Mouse (Mus musculus) midbrain, embryonic 10.5 days (tissue): ENCODE data around the gene Mex3a. TPM values are rescaled to one million over a fixed set of nuclear protein-coding genes. Genes with fewer than 3 reads are reported as not detected.
"Not testable (repeated sequence)": the region's sequence is repeated elsewhere in the genome, so short reads cannot be mapped to it uniquely, and the experiment has no call there.

Experiments
- DNase-seq: peaks from one replicate; pipeline ENCODE4 v3.0.0-alpha.2; 2017; ENCODE audit warnings: low spot score
- H3K27ac ChIP-seq: fragments of 300-500 bp; sonication (generic); replicated peaks from 2 replicates; pipeline ENCODE4 v1.5.1; 2016; ENCODE audit warnings: mild to moderate bottlenecking
- H3K27me3 ChIP-seq: fragments of 300-500 bp; sonication (generic); 2 replicates; pipeline ENCODE4 v1.6.1; 2016; ENCODE audit warnings: low read depth, mild to moderate bottlenecking; ENCODE audit not compliant: poor library complexity, severe bottlenecking
- H3K36me3 ChIP-seq: fragments of 300-500 bp; sonication (generic); 2 replicates; pipeline ENCODE4 v1.6.1; 2016; ENCODE audit warnings: mild to moderate bottlenecking, moderate library complexity
- H3K4me1 ChIP-seq: fragments of 300-500 bp; sonication (generic); 2 replicates; pipeline ENCODE4 v1.6.1; 2016
- H3K4me3 ChIP-seq: fragments of 300-500 bp; sonication (generic); 2 replicates; pipeline ENCODE4 v1.5.1; 2016; ENCODE audit warnings: mild to moderate bottlenecking, moderate library complexity
- H3K9me3 ChIP-seq: fragments of 300-500 bp; sonication (generic); replicated peaks from 2 replicates; pipeline ENCODE4 v1.6.1; 2016; ENCODE audit warnings: mild to moderate bottlenecking
- WGBS: fragments of 180-500 bp; shearing (Covaris S2); methylation state at CpG from one replicate; pipeline ENCODE4 v1.1.7; 2016; 5-methylcytosine and 5-hydroxymethylcytosine counted together
- polyA plus RNA-seq: library from polyadenylated mRNA; unstranded; fragments of >200 nt; fragmentation: Nextera tagmentation; extraction: Ambion mirVana; gene quantifications from 2 replicates; pipeline ENCODE4 v1.2.1, GENCODE M21; 2016

The Mex3a gene
- polyA plus RNA-seq, 1 experiment from 2014 or later, result 27.7 TPM

- H3K36me3 ChIP-seq, result peaks cover 42% of the 10 kb centered on the region
- DNase-seq, result no peak
- no peaks in the 10 kb centered on the region for H3K27me3 ChIP-seq
- H3K9me3 ChIP-seq, result no peaks in the 10 kb centered on the region
- H3K27ac ChIP-seq, result no peak overlapping the region
- 84% methylated on average over 1 of the region's 1 CpGs for WGBS
- H3K4me1 ChIP-seq, result no peaks in the 10 kb centered on the region
- H3K4me3 ChIP-seq, result no peak overlapping the region
Measured at GRCm38 (mm10) chr3:88571856-88572255, 39.7 kb downstream of the Mex3a start.

- H3K4me1 ChIP-seq, result no peaks in the 10 kb centered on the region
- H3K36me3 ChIP-seq, result peaks cover 32% of the 10 kb centered on the region
- no peak overlapping the region for H3K27ac ChIP-seq
- no peak overlapping the region for H3K4me3 ChIP-seq
- H3K9me3 ChIP-seq, result no peaks in the 10 kb centered on the region
- no peak for DNase-seq
- 83% methylated on average over 2 of the region's 2 CpGs for WGBS
- no peaks in the 10 kb centered on the region for H3K27me3 ChIP-seq
Measured at GRCm38 (mm10) chr3:88572835-88573234, 40.6 kb downstream of the Mex3a start.

- Histone ChIP-seq H3K27me3 (no peaks in the 10 kb centered on the region), H3K27ac (no peak overlapping the region), H3K4me3 (no peak overlapping the region), H3K4me1 (peaks cover under 1% of the 10 kb centered on the region), H3K36me3 (peaks cover 23% of the 10 kb centered on the region), H3K9me3 (no peaks in the 10 kb centered on the region)
- no peak for DNase-seq
- 91% methylated on average over 2 of the region's 2 CpGs for WGBS
Measured at GRCm38 (mm10) chr3:88573810-88574209, 41.6 kb downstream of the Mex3a start.

GRCm38 (mm10) chr3:88575540-88575939 is 43.3 kb downstream of the Mex3a start, which contains the start of gene Ssr2:
TSS of gene Ssr2 (plus strand) at chr3:88575876.
- DNase-seq, result no peak
- peaks cover 5% of the 10 kb centered on the region for H3K36me3 ChIP-seq
- H3K27ac ChIP-seq, result no peak within 1 kb of the TSS
- no peaks in the 10 kb centered on the region for H3K9me3 ChIP-seq
- H3K27me3 ChIP-seq, result no peaks in the 10 kb centered on the region
- WGBS, result 84% methylated on average over 3 of the region's 3 CpGs
- H3K4me3 ChIP-seq, result no peak within 1 kb of the TSS
- peaks cover 13% of the 10 kb centered on the region for H3K4me1 ChIP-seq

- not testable (repeated sequence) for H3K27ac ChIP-seq, H3K4me3 ChIP-seq, DNase-seq, H3K27me3 ChIP-seq, H3K9me3 ChIP-seq
- Histone ChIP-seq H3K4me1 (peaks cover 19% of the 10 kb centered on the region), H3K36me3 (peaks cover 22% of the 10 kb centered on the region)
- 87% methylated on average over 5 of the region's 5 CpGs for WGBS
Measured at GRCm38 (mm10) chr3:88577846-88578245, 45.7 kb downstream of the Mex3a start.

GRCm38 (mm10) chr3:88578498-88579424 is 46.6 kb downstream of the Mex3a start:
- H3K27ac ChIP-seq, result peak overlapping the region; percentile 87
- 49% methylated on average over 8 of the region's 8 CpGs for WGBS
- no peaks in the 10 kb centered on the region for H3K27me3 ChIP-seq

GRCm38 (mm10) chr3:88579454-88580117 is 47.4 kb downstream of the Mex3a start:
- WGBS, result 2% methylated on average over 34 of the region's 34 CpGs

More at GRCm38 (mm10) chr3:88578498-88579424, 46.6 kb downstream of the Mex3a start:
- Histone ChIP-seq H3K4me1 (peaks cover 19% of the 10 kb centered on the region), H3K9me3 (no peaks in the 10 kb centered on the region), H3K36me3 (peaks cover 31% of the 10 kb centered on the region), H3K4me3 (peak overlapping the region; percentile 94)
- no peak for DNase-seq

GRCm38 (mm10) chr3:88585769-88586168 is 53.6 kb downstream of the Mex3a start:
- no peak for DNase-seq
- Histone ChIP-seq H3K27me3 (no peaks in the 10 kb centered on the region), H3K4me1 (peaks cover 8% of the 10 kb centered on the region), H3K27ac (no peak overlapping the region), H3K9me3 (no peaks in the 10 kb centered on the region), H3K4me3 (no peak overlapping the region), H3K36me3 (peaks cover 87% of the 10 kb centered on the region)
- 96% methylated on average over 6 of the region's 6 CpGs for WGBS

More at GRCm38 (mm10) chr3:88579454-88580117, 47.4 kb downstream of the Mex3a start:
- peak overlapping the region; percentile 94 for H3K4me3 ChIP-seq
- H3K36me3 ChIP-seq, result peaks cover 39% of the 10 kb centered on the region
- no peaks in the 10 kb centered on the region for H3K9me3 ChIP-seq
- H3K27me3 ChIP-seq, result no peaks in the 10 kb centered on the region
- H3K27ac ChIP-seq, result peak overlapping the region; percentile 87
- peaks cover 19% of the 10 kb centered on the region for H3K4me1 ChIP-seq
- DNase-seq, result peak; percentile 84

- Histone ChIP-seq H3K27ac (no peak overlapping the region), H3K27me3 (no peaks in the 10 kb centered on the region), H3K36me3 (peaks cover 79% of the 10 kb centered on the region), H3K9me3 (no peaks in the 10 kb centered on the region), H3K4me3 (no peak overlapping the region), H3K4me1 (peaks cover 10% of the 10 kb centered on the region)
- 90% methylated on average over 5 of the region's 5 CpGs for WGBS
- DNase-seq, result no peak
Measured at GRCm38 (mm10) chr3:88586640-88587039, 54.4 kb downstream of the Mex3a start.

GRCm38 (mm10) chr3:88590246-88590645 is 58.1 kb downstream of the Mex3a start:
- Histone ChIP-seq H3K4me1 (peaks cover 21% of the 10 kb centered on the region), H3K27ac (no peak overlapping the region)

More at GRCm38 (mm10) chr3:88590246-88590645, 58.1 kb downstream of the Mex3a start:
- Histone ChIP-seq H3K9me3 (no peaks in the 10 kb centered on the region), H3K27me3 (no peaks in the 10 kb centered on the region), H3K4me3 (no peak overlapping the region), H3K36me3 (peaks cover 45% of the 10 kb centered on the region)
- WGBS, result 18% methylated on average over 5 of the region's 5 CpGs
- no peak for DNase-seq
